Mouse (Mus musculus) forebrain, embryonic 16.5 days (tissue): ENCODE results near the gene Rerg. TPM values are rescaled to one million over a fixed set of nuclear protein-coding genes. Genes with fewer than 3 reads are reported as not detected.
"Not testable (repeated sequence)": the region's sequence is repeated elsewhere in the genome, so short reads cannot be mapped to it uniquely, and the experiment has no call there.

Experiments used
- ATAC-seq: fragments of 200-750 bp; cut with Nextera tagmentation; 2 replicates; pipeline ENCODE4 v1.8.0; 2017; ENCODE audit warnings: mild to moderate bottlenecking, moderate library complexity
- H3K27ac ChIP-seq: fragments of 300-500 bp; sonication (generic); 2 replicates; pipeline ENCODE4 v1.5.1; 2014; ENCODE audit warnings: low read length, control low read depth
- H3K27me3 ChIP-seq: fragments of 300-500 bp; sonication (generic); replicated peaks from 2 replicates; pipeline ENCODE4 v1.6.1; 2014; ENCODE audit warnings: low read length; ENCODE audit not compliant: control insufficient read depth, insufficient read depth
- H3K36me3 ChIP-seq: fragments of 300-500 bp; sonication (generic); 2 replicates; pipeline ENCODE4 v1.6.1; 2014; ENCODE audit not compliant: control insufficient read depth, insufficient read depth
- H3K4me1 ChIP-seq: fragments of 300-500 bp; sonication (generic); replicated peaks from 2 replicates; pipeline ENCODE4 v1.6.1; 2014; ENCODE audit warnings: low read length; ENCODE audit not compliant: control insufficient read depth, insufficient read depth
- H3K4me2 ChIP-seq: fragments of 300-500 bp; sonication (generic); 2 replicates; pipeline ENCODE4 v1.6.1; 2014; ENCODE audit warnings: mild to moderate bottlenecking, low read length, control low read depth
- H3K4me3 ChIP-seq: fragments of 300-500 bp; sonication (generic); replicated peaks from 2 replicates; pipeline ENCODE4 v1.5.1; 2014; ENCODE audit warnings: mild to moderate bottlenecking, low read length, control low read depth
- H3K9ac ChIP-seq: fragments of 300-500 bp; sonication (generic); replicated peaks from 2 replicates; pipeline ENCODE4 v1.6.1; 2014; ENCODE audit warnings: low read depth, low read length, control low read depth
- H3K9me3 ChIP-seq: fragments of 300-500 bp; sonication (generic); 2 replicates; pipeline ENCODE4 v1.6.1; 2016; ENCODE audit warnings: low read length; ENCODE audit not compliant: control insufficient read depth
- WGBS: fragments of 180-500 bp; shearing (Covaris S2); extraction: QIAGEN DNeasy Blood & Tissue Kit; methylation state at CpG from one replicate; pipeline ENCODE4 v1.1.7; 2014; 5-methylcytosine and 5-hydroxymethylcytosine counted together
- polyA plus RNA-seq: library from polyadenylated mRNA; unstranded; fragments of >200 nt; fragmentation: Nextera tagmentation; extraction: Ambion mirVana; gene quantifications from 2 replicates; pipeline ENCODE4 v1.2.1, GENCODE M21; 2015

The Rerg gene
- polyA plus RNA-seq, 1 experiment from 2014 or later, result 7.2 TPM

- Histone ChIP-seq H3K9ac (no peak overlapping the region), H3K4me3 (no peak overlapping the region), H3K9me3 (no peaks in the 10 kb centered on the region), H3K4me1 (no peaks in the 10 kb centered on the region; the same call in 1 of the 2 replicates), H3K36me3 (no peaks in the 10 kb centered on the region), H3K27ac (no peak overlapping the region), H3K4me2 (no peak overlapping the region), H3K27me3 (no peaks in the 10 kb centered on the region)
- WGBS, result 92% methylated on average over 2 of the region's 2 CpGs
- no peak for ATAC-seq
These were observed 112.0 kb downstream of the Rerg start for GRCm38 (mm10) chr6:137058257-137058656.

GRCm38 (mm10) chr6:137054073-137054472, 116.2 kb downstream of the Rerg start:
- no peak overlapping the region for H3K4me2 ChIP-seq
- no peak overlapping the region for H3K27ac ChIP-seq
- H3K36me3 ChIP-seq, result no peaks in the 10 kb centered on the region
- 87% methylated on average over 2 of the region's 2 CpGs for WGBS
- H3K9ac ChIP-seq, result no peak overlapping the region
- no peaks in the 10 kb centered on the region for H3K9me3 ChIP-seq
- H3K4me1 ChIP-seq, result no peaks in the 10 kb centered on the region; the same call in 1 of the 2 replicates
- no peak overlapping the region for H3K4me3 ChIP-seq
- H3K27me3 ChIP-seq, result no peaks in the 10 kb centered on the region
- ATAC-seq, result no peak

GRCm38 (mm10) chr6:137053464-137053863, 116.8 kb downstream of the Rerg start:
- Histone ChIP-seq H3K27ac (no peak overlapping the region), H3K4me1 (no peaks in the 10 kb centered on the region; the same call in 1 of the 2 replicates), H3K27me3 (no peaks in the 10 kb centered on the region), H3K4me3 (no peak overlapping the region), H3K36me3 (no peaks in the 10 kb centered on the region), H3K9me3 (no peaks in the 10 kb centered on the region), H3K4me2 (no peak overlapping the region), H3K9ac (no peak overlapping the region)
- no peak for ATAC-seq
- 73% methylated on average over 5 of the region's 5 CpGs for WGBS

- H3K36me3 ChIP-seq, result no peaks in the 10 kb centered on the region
- H3K9me3 ChIP-seq, result no peaks in the 10 kb centered on the region
- no peak for ATAC-seq
- 97% methylated on average over 9 of the region's 9 CpGs for WGBS
- no peak overlapping the region for H3K4me2 ChIP-seq
- no peaks in the 10 kb centered on the region; the same call in 1 of the 2 replicates for H3K4me1 ChIP-seq
- H3K9ac ChIP-seq, result no peak overlapping the region
- H3K4me3 ChIP-seq, result no peak overlapping the region
- no peaks in the 10 kb centered on the region for H3K27me3 ChIP-seq
- H3K27ac ChIP-seq, result no peak overlapping the region
These were observed 117.3 kb downstream of the Rerg start for GRCm38 (mm10) chr6:137053006-137053405.

- 82% methylated on average over 11 of the region's 11 CpGs for WGBS
These were observed 123.3 kb downstream of the Rerg start for GRCm38 (mm10) chr6:137047036-137047435.

GRCm38 (mm10) chr6:137045011-137045504, 125.2 kb downstream of the Rerg start:
- WGBS, result 75% methylated on average over 9 of the region's 9 CpGs
- Histone ChIP-seq H3K9ac (no peak overlapping the region), H3K36me3 (no peaks in the 10 kb centered on the region), H3K4me1 (0 out of 2 replicates have a peak, but pooled peaks cover 3% of the 10 kb centered on the region), H3K27ac (no peak overlapping the region), H3K27me3 (no peaks in the 10 kb centered on the region), H3K4me2 (no peak overlapping the region), H3K4me3 (no peak overlapping the region), H3K9me3 (no peaks in the 10 kb centered on the region)
- peak; percentile 61 for ATAC-seq

More at GRCm38 (mm10) chr6:137047036-137047435, 123.3 kb downstream of the Rerg start:
- Histone ChIP-seq H3K36me3 (no peaks in the 10 kb centered on the region), H3K27me3 (no peaks in the 10 kb centered on the region), H3K4me1 (0 out of 2 replicates have a peak, but pooled peaks cover 3% of the 10 kb centered on the region), H3K9me3 (no peaks in the 10 kb centered on the region), H3K27ac (no peak overlapping the region), H3K9ac (no peak overlapping the region), H3K4me2 (no peak overlapping the region), H3K4me3 (no peak overlapping the region)
- ATAC-seq, result no peak

- not testable (repeated sequence) for H3K27ac ChIP-seq, H3K27me3 ChIP-seq, H3K4me2 ChIP-seq, H3K9ac ChIP-seq, H3K4me1 ChIP-seq, H3K36me3 ChIP-seq, H3K4me3 ChIP-seq, ATAC-seq, H3K9me3 ChIP-seq
- WGBS, result 68% methylated on average over 8 of the region's 8 CpGs
These were observed 134.5 kb downstream of the Rerg start for GRCm38 (mm10) chr6:137035611-137036395.

- no peak for ATAC-seq
- no peak overlapping the region for H3K27ac ChIP-seq
- 83% methylated on average over 6 of the region's 6 CpGs for WGBS
These were observed 139.6 kb downstream of the Rerg start for GRCm38 (mm10) chr6:137030611-137031097.

GRCm38 (mm10) chr6:137029931-137030610, 140.2 kb downstream of the Rerg start:
- Histone ChIP-seq H3K27ac (no peak overlapping the region), H3K36me3 (no peaks in the 10 kb centered on the region), H3K9me3 (no peaks in the 10 kb centered on the region), H3K9ac (no peak overlapping the region), H3K4me2 (no peak overlapping the region), H3K4me3 (no peak overlapping the region), H3K4me1 (no peaks in the 10 kb centered on the region), H3K27me3 (no peaks in the 10 kb centered on the region)
- no peak for ATAC-seq
- 80% methylated on average over 7 of the region's 7 CpGs for WGBS

More at GRCm38 (mm10) chr6:137030611-137031097, 139.6 kb downstream of the Rerg start:
- H3K4me3 ChIP-seq, result no peak overlapping the region
- H3K36me3 ChIP-seq, result no peaks in the 10 kb centered on the region
- no peaks in the 10 kb centered on the region for H3K9me3 ChIP-seq
- no peaks in the 10 kb centered on the region for H3K4me1 ChIP-seq
- no peaks in the 10 kb centered on the region for H3K27me3 ChIP-seq
- no peak overlapping the region for H3K9ac ChIP-seq
- H3K4me2 ChIP-seq, result no peak overlapping the region
